Mouse (Mus musculus) kidney, embryonic 16.5 days (tissue): ENCODE measurements around the gene Alk. TPM values are rescaled to one million over a fixed set of nuclear protein-coding genes. Genes with fewer than 3 reads are reported as not detected.

Source experiments
- ATAC-seq: fragments of 200-750 bp; cut with Nextera tagmentation; 2 replicates; pipeline ENCODE4 v1.8.0; 2017; ENCODE audit warnings: moderate TSS enrichment; ENCODE audit not compliant: low FRiP score, low TSS enrichment
- H3K27ac ChIP-seq: fragments of 300-500 bp; sonication (generic); 2 replicates; pipeline ENCODE4 v1.5.1; 2014; ENCODE audit warnings: low read length
- H3K27me3 ChIP-seq: fragments of 300-500 bp; sonication (generic); 2 replicates; pipeline ENCODE4 v1.6.1; 2014; ENCODE audit warnings: low read length, control low read depth, mixed read lengths; ENCODE audit not compliant: insufficient read depth
- H3K36me3 ChIP-seq: fragments of 300-500 bp; sonication (generic); 2 replicates; pipeline ENCODE4 v1.6.1; 2014; ENCODE audit warnings: low read length, control low read depth, mixed read lengths; ENCODE audit not compliant: insufficient read depth
- H3K4me1 ChIP-seq: fragments of 300-500 bp; sonication (generic); 2 replicates; pipeline ENCODE4 v1.6.1; 2014; ENCODE audit warnings: low read length, control low read depth, mixed read lengths; ENCODE audit not compliant: insufficient read depth
- H3K4me2 ChIP-seq: fragments of 300-500 bp; sonication (generic); replicated peaks from 2 replicates; pipeline ENCODE4 v1.6.1; 2014; ENCODE audit warnings: low read depth, low read length
- H3K4me3 ChIP-seq: fragments of 300-500 bp; sonication (generic); 2 replicates; pipeline ENCODE4 v1.5.1; 2014; ENCODE audit warnings: mild to moderate bottlenecking, low read length
- H3K9ac ChIP-seq: fragments of 300-500 bp; sonication (generic); replicated peaks from 2 replicates; pipeline ENCODE4 v1.6.1; 2014; ENCODE audit warnings: low read length
- H3K9me3 ChIP-seq: fragments of 300-500 bp; sonication (generic); 2 replicates; pipeline ENCODE4 v1.6.1; 2016; ENCODE audit warnings: low read length, control low read depth
- WGBS: fragments of 180-500 bp; shearing (Covaris S2); extraction: QIAGEN DNeasy Blood & Tissue Kit; methylation state at CpG from one replicate; pipeline ENCODE4 v1.1.7; 2014; 5-methylcytosine and 5-hydroxymethylcytosine counted together
- polyA plus RNA-seq: library from polyadenylated mRNA; unstranded; fragments of >200 nt; fragmentation: Nextera tagmentation; extraction: Ambion mirVana; gene quantifications from 2 replicates; pipeline ENCODE4 v1.2.1, GENCODE M21; 2015

Alk gene
- polyA plus RNA-seq, 1 experiment from 2014 or later: 0.19 TPM

- 70% methylated on average over 3 of the region's 3 CpGs for WGBS
- H3K4me2 ChIP-seq: no peak overlapping the region
- peaks cover 5% of the 10 kb centered on the region; the same call in 1 of the 2 replicates for H3K36me3 ChIP-seq
- no peak overlapping the region for H3K27ac ChIP-seq
- ATAC-seq: no peak
- H3K4me3 ChIP-seq: no peak overlapping the region
- H3K9ac ChIP-seq: no peak overlapping the region
- no peaks in the 10 kb centered on the region for H3K4me1 ChIP-seq
- no peaks in the 10 kb centered on the region for H3K27me3 ChIP-seq
- H3K9me3 ChIP-seq: peaks cover 6% of the 10 kb centered on the region; the same call in 1 of the 2 replicates
Observed at GRCm38 (mm10) chr17:71862184-71862583, 742.2 kb downstream of the Alk start.

GRCm38 (mm10) chr17:71831960-71832359 lies 772.5 kb downstream of the Alk start:
- H3K4me2 ChIP-seq: no peak overlapping the region
- no peaks in the 10 kb centered on the region for H3K9me3 ChIP-seq
- 84% methylated on average over 3 of the region's 3 CpGs for WGBS
- no peaks in the 10 kb centered on the region for H3K27me3 ChIP-seq
- no peak for ATAC-seq
- H3K27ac ChIP-seq: no peak overlapping the region
- H3K4me3 ChIP-seq: no peak overlapping the region
- no peak overlapping the region for H3K9ac ChIP-seq
- no peaks in the 10 kb centered on the region for H3K4me1 ChIP-seq
- H3K36me3 ChIP-seq: no peaks in the 10 kb centered on the region

- H3K9me3 ChIP-seq: no peaks in the 10 kb centered on the region
Observed at GRCm38 (mm10) chr17:71828647-71829414, 775.6 kb downstream of the Alk start.

GRCm38 (mm10) chr17:71827627-71828026 lies 776.8 kb downstream of the Alk start:
- Histone ChIP-seq H3K27ac (no peak overlapping the region), H3K4me3 (no peak overlapping the region), H3K4me2 (no peak overlapping the region), H3K9ac (no peak overlapping the region), H3K9me3 (no peaks in the 10 kb centered on the region), H3K4me1 (no peaks in the 10 kb centered on the region), H3K27me3 (no peaks in the 10 kb centered on the region), H3K36me3 (no peaks in the 10 kb centered on the region)
- no peak for ATAC-seq
- 68% methylated on average over 8 of the region's 8 CpGs for WGBS

More at GRCm38 (mm10) chr17:71828647-71829414, 775.6 kb downstream of the Alk start:
- peak; percentile 82 for ATAC-seq
- H3K27me3 ChIP-seq: no peaks in the 10 kb centered on the region
- no peak overlapping the region for H3K4me3 ChIP-seq
- H3K36me3 ChIP-seq: no peaks in the 10 kb centered on the region
- no peaks in the 10 kb centered on the region for H3K4me1 ChIP-seq
- no peak overlapping the region for H3K9ac ChIP-seq
- H3K27ac ChIP-seq: no peak overlapping the region
- H3K4me2 ChIP-seq: no peak overlapping the region
- 36% methylated on average over 12 of the region's 12 CpGs for WGBS

- no peaks in the 10 kb centered on the region for H3K9me3 ChIP-seq
- WGBS: 72% methylated on average over 3 of the region's 3 CpGs
- ATAC-seq: no peak
- no peaks in the 10 kb centered on the region for H3K27me3 ChIP-seq
- H3K36me3 ChIP-seq: no peaks in the 10 kb centered on the region
- no peak overlapping the region for H3K4me2 ChIP-seq
- no peak overlapping the region for H3K9ac ChIP-seq
- H3K4me3 ChIP-seq: no peak overlapping the region
- no peaks in the 10 kb centered on the region for H3K4me1 ChIP-seq
- no peak overlapping the region for H3K27ac ChIP-seq
Observed at GRCm38 (mm10) chr17:71826603-71827002, 777.8 kb downstream of the Alk start.

GRCm38 (mm10) chr17:71823622-71824306 lies 780.7 kb downstream of the Alk start:
- Histone ChIP-seq H3K27me3 (no peaks in the 10 kb centered on the region), H3K9ac (no peak overlapping the region), H3K27ac (no peak overlapping the region), H3K36me3 (no peaks in the 10 kb centered on the region), H3K4me1 (no peaks in the 10 kb centered on the region), H3K9me3 (no peaks in the 10 kb centered on the region), H3K4me3 (no peak overlapping the region), H3K4me2 (no peak overlapping the region)
- 50% methylated on average over 8 of the region's 8 CpGs for WGBS
- ATAC-seq: peak; percentile 71; the same call in 1 of the 2 replicates

Other genes with a start within 250 kb of the Alk start
- gene Ypel5, start 231.8 kb upstream of the Alk start, polyA plus RNA-seq: 45.9 and 46.7 TPM in 2 replicates